Mouse (Mus musculus): ENCODE measurements around the gene Pygl.
"Not testable (repeated sequence)": the region's sequence is repeated elsewhere in the genome, so short reads cannot be mapped to it uniquely, and the experiment has no call there.

The Pygl gene

DNA sequence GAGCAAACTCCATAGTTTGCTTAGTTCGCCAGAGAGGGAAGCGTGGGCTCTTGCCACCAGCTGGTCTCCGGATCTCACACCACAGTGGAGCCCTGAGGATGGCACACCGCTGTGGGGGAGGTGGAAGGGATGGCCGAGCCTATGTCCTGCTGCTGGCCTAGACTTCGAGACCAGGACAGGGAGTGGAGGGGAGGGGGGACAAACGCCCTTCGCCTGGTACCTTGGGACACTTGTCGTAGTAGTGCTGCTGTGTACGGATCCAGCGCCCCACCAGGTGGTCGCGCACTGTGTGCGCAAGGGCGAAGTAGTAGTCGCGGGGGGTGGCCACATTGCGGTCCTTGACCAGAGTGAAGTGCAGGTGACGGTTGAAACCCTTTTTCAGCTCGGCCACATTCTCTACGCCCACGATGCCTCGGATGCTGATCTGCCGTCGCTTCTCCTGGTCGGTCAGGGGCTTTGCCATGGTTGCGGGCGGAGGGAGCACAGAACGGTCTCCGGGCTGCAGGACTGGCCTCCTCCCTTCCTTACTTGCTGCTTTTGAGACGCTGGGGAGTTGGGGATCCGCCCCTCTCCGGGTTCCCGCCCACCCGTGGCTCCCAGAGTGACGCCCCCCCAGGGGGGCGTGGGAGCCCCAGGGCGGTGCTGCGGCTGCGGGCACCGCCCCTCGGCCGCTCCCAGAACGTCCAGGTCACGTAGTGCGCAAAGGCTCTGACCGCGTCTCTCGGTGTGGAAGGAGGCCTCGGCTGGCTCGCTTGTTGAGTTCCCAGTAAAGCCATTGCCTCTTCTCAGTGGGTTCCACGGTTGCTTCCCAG lies 4.0 kb downstream of the Pygl start:
- peak; percentile 68 for DNase-seq (ENCODE audit: low spot score)

DNA sequence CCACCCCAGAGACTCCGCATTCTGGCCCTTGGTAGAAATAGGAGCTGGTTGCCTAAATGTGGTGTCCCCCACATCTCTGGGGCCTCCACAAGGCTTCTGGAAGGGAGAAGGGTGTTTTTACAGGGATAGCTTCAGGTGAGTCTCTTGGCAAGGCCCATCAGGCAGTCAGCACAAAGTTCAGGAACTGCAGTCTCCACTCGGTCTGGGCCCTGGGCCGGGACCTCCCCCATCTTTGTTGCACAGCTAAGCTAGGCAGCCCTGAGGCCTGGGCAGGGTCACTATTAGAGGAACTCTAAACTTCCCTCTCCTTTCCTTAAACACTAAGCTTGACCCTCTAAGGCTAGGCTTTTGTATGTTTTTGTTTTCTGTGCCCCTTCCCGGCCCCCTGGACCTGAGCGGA lies 4.6 kb downstream of the Pygl start:
- DNase-seq (ENCODE audit: low spot score): peak; percentile 4

DNA sequence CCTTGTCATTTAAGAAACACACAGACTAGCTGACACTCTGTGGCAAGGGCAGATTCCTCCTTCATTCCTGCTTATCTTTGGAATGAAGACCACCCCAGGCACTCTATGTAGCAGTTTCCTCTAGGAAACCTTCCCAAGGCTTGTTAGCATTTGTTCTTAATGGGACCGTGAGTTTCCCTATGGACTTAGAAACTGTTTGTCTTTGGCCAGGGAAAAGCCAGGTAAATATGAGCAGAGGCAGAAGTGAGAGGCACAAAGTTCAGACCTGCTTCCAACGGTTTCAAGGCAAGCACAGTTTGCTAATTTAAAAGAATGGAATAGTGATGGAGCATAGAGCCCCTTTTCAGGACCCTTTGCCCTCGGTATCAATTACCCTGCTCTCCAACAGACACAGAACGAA lies 8.0 kb downstream of the Pygl start:
- DNase-seq (ENCODE audit: low spot score): no peak

DNA sequence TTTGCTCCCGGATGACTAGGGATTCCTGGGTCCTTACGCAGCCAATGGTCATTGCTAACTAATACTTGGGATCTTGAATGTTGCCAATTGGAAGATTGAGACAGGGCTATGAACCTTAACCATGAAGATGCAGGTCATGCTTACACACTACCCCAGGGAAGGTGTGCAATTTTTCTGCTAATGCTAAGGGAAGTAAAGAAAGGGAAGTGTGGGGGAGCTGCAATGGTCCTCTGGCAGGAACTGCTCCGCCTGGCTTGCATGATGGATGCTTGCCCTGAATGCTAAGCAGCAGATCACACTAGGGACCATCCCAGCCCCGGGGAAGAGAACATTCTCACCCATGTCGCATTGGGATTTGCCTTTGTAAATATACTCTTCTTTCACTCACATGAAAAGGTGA lies 9.9 kb downstream of the Pygl start:
- DNase-seq (ENCODE audit: low spot score): no peak

DNA sequence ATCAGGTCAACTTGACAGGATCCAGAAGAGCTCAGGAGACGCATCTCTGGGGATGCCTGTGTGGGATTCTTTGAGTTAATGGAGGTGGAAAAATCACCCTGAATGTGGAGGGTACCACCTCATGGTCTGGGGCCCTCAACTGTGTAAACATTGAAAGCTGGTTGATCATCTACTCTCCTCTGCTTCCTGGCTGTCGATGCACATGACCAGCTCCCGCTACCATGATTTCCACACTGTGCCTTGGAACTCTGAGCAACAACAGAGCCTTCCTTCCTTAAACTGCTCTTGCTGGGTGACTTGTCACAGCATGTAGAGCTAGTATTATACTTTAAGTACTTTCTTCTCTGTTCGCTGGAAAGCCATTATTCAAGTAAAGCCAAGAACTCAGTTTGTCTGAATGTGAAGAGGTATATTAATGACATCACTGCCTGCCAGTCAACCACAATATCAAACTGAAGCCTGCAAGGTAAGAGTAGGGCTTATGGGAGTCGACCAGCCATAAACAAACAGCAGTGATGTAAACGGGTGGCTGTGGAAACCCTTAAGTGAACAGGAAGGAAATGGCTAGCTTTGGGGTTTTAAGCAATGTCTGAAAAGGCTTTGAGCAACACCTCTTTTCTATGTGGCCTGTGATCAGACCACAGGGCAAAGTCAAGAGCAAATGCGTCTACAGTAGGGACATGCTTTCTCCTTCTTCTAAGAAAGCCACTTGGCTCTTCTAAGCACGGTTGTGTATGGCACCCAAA lies 12.3 kb downstream of the Pygl start:
- no peak for DNase-seq (ENCODE audit: low spot score)

DNA sequence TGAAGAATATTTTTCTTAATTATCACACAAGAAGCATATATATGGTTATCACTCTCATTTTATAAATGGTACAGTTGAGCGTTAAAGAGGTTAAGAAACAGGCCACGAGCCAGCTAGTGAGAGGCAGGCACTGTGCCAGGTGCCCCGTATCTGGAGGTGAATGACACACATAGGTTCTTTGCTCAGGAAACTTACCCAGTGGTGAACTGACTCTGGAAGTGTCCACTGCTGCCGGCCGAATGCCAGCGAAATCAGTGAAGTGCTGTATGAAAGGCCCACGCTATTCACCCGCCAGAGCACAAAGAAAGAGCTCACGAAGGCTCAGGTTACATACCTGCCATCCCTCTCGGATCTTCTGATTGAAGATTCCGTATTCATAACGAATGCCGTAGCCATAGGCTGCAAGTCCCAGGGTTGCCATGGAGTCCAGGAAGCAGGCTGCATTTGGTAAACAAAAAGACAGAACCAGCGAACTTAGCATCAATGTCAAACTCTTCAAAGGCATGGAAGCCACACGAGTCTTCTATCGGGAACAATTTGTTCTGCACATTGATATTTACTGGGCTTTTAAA lies 15.0 kb downstream of the Pygl start:
- no peak for DNase-seq (ENCODE audit: low spot score)

DNA sequence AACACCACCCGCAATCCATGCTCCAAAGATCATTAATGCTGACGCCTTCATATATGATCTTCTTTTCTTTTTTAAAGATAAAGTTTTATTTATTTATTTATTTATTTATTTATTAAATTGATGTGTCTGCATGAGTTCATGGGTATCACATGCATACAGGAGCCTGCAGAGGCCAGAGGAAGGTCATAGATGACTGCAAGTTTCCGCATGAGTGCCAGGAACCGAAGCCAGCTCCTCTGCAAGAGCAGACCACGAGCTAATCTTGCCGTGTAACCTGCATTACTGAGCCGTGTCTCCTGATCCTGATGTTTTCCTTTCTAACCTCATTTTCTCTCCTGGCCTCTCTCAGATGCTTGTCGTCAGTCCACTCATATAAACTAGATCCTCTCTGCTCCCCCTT lies 17.0 kb downstream of the Pygl start:
- DNase-seq (ENCODE audit: low spot score): no peak

DNA sequence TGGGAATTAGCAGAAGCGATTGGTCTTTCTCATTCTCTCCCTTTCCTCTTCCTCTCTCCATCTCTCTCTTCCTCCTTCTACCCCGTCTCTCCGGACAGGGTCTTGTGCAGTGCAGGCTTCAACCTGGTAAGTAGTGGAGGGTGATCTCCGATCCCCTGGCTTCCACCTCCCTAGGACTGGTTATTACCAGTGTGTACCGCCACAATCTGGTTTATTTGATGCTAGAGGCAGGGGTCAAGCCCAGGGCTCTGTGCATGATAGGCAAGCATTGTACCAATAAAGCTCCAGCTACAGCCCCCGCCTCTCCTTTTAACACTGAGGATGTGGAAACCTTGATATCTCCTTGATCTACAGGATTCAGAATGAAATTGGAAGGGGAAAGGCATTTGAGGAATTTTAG lies 17.7 kb downstream of the Pygl start:
- no peak for DNase-seq (ENCODE audit: low spot score)

DNA sequence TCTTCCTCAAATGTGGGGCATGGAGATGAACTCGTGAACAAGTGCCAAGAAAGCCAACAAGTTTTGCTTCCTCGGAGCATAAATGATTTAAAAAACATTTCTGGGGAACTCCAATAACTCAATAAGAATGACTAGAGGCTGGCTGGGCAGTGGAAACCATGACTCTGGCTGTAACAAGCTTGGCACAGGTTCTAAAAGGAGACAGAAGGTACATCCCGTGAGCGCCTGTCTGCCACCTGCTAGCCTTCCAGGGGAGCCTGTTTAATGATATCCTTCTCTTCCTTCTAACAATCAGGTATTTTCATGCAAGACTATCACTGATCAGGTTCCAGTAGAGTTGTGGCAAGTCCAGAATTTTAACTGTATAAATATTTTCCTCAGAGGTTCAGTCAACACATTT lies 18.8 kb downstream of the Pygl start:
- DNase-seq (ENCODE audit: low spot score): no peak

DNA sequence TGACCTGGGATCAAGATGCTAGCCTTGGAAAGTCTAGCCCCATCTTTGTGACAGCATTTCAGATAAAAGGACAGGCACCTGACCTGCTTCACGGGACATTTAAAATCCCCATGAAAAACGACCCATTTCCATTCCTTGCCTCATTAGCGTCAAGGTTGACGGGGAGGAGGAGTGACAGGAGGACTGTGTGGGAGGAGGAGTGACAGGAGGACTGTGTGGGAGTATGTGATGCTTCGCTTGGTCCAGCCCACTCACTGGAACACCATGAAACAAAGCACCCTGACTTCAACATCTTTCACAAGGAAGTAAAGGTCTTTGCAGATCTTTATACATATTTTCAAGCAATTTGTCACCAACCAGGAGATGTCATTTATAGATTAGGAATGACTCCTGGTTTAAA lies 23.1 kb downstream of the Pygl start:
- DNase-seq (ENCODE audit: low spot score): no peak

DNA sequence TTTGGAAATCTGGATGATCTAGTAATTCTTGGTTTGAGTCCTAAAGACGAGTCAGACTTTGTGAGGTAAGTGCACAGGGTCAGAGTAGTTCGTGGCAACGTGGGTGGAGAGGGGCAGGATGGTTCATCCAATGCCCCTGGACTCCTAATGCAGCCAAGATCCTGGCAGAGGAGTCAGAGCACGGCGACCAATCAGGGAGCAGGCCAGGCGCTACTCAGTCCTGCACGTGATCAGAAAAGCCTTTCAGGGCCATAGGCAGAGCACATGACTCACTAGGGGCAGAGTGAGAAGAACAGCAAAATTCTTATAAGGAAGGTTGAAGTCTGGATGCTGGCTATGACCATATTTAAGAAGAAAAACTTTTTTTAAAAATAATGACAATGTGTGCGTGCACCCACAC lies 26.9 kb downstream of the Pygl start:
- no peak for DNase-seq (ENCODE audit: low spot score)

DNA sequence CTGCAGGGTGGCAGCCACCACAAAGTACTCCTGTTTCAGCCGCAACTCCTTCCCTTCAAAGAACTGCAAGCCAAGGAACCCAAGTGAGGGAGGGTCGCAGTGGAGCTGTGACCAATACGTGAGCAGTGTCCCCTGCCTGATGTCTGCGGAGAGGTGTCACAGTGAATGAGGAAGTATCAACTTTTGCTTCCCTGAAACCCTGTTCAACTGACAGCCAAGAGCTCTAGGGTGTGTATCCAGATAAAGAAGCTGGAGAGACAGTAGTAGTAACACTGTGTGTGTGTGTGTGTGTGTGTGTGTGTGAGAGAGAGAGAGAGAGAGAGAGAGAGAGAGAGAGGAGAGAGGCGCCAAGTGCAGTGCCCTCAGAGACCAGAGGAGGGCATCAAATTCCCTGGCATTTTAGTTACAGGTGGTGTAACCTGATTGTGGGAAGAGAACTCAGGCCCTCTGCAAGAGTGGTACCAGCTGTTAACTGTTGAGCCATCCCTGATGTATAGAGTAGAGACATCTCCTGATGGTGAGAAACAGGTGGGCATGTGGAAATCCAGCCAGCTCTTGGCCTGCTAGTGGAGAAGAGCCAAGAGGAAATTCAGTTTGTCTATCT lies 29.3 kb downstream of the Pygl start:
- no peak for DNase-seq (ENCODE audit: low spot score)

DNA sequence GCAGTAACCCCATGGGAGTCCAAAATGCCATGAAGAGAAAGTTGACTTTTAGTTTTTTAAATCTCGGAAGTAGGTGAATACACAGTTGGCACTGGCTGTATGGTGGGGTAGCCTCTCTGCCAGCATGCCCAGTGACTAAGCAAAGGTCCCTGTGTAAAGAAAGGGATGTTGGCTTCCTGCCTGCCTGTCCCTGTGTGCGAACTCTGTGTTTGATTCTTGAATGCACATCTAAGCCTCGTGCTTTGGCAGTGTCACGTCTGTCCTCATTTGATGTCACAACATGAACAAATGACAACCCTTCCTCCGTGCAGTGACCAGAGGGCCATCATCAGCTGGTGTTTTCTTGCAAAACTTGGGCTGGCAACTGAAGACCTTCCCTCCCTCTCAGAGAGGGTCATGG lies 34.9 kb downstream of the Pygl start:
- no peak for DNase-seq (ENCODE audit: low spot score)

DNA sequence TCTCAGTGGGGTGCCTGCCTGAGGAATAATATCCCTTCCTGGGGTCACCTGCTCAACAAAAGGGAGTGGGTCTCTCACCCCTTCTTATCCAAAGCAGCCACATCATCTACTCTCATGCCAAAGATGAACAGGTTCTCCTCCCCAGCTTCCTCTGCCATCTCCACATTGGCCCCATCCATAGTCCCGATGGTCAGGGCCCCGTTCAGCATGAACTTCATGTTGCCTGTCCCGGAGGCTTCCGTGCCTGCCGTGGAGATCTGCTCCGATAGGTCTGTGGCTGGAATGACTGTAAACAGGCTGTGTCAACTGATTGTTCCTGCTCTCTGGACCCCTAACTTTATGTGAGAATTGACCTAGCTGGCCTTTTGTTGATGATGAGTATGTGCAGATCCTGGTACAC lies 35.9 kb downstream of the Pygl start:
- no peak for DNase-seq (ENCODE audit: low spot score)

DNA sequence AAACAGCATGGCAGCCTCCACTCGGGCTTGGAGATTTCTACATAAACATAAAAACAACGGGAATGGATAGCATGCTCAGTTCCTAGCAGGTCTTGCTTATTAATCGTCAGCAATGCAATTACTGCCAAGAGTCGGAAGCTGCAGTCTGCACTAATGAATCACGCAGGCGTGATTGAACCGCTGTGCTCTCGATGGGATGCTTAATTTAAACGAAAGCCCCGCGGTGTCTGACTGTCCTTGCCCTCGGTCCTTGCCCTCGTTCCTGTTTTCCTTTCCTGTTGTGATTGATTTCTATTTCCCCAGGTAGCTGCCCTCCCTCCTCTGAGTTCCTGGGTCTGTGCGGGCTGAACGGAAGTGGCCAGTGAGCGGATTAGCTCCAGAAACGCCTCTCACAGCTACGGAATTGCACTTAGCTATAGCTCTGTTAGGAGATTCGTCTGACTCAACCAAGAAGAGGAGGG lies 39.0 kb downstream of the Pygl start:
- DNase-seq (ENCODE audit: low spot score): no peak

DNA sequence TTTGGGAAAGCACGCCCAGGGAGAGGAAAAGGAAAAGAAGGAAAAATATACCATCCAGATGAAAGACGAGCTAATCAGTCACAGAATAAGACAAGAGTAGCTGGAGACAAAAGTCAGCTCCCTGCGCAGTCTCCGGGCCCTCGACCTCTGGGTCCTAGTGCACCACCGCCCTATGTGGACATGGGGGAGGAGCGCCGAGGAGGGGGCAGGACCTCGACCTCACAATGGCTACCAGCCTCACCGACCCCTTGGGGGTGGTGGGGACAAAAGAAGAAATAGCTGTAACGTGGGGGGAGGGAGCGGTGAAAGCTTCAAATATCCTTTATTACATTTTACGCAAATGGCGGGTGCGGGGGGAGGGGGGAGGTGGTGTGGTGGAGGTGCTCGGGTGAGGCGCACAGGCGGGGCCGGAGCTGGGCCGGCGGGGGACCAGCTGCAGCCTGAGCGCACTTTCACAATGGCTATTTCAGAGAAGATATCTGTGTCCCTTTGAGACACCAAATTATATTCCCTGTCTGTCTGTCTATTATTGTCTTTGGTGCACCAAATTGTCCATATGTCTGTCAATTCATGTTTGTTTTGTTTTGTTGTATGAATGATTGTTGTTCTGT lies 47.0 kb downstream of the Pygl start:
- no peak for DNase-seq (ENCODE audit: low spot score)

DNA sequence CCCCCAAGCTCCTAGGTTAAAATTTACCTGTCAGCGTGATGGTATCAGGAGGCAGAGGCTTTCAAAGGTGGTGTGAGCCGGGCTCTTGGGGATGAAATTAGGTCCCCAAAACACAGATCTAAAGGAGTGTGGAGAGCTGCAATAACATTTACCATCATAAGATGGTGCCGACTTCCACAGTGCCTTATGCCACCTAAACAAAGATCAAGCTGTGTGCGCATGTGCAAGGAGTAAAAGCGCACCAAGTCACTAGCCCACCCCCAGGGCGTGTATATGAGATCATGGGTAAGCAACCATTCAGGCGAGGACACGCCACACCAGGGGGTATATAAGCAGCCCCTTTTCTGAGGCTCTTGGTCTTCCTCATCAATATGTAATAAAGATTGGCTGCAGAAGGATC lies 47.8 kb downstream of the Pygl start:
- DNase-seq (ENCODE audit: low spot score): not testable (repeated sequence)

DNA sequence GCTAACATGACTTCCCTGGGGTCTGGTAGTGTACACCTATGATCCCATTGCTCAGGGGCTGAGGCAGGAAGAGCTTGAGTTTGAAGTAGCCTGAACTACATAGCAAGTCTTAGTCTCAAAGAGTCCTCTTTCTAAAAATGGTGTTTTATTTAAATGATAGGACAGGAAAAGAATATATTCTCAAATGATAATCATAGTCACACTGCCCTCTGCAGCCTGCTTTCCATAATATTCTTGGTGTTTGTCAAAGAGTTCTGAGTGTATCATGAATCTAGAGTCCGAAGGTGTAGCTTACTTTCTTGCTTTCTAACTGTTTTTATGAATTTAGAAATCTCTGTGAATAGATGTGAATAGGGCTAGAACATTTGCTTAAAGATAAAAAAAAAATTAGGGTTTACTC lies 61.3 kb downstream of the Pygl start:
- no peak for DNase-seq (ENCODE audit: low spot score)

DNA sequence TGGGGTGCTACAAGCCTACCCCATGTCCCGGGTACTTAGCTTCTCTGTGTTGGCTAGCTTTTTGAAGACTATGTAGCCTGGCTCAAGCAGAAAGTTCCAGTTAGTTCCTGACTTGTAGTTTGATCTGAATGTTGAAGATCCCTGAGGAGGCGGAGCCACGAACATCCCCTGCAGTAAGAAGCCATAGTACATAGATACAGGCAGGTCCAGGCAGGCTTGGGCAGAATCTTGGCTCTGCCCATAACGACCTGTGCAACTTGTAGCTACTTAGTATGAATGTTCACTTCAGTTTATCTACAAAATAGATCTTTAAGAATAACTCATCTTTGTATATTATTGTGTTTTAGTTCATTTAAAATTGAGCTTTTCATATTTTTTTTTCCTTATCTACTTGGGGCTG lies 63.3 kb downstream of the Pygl start:
- DNase-seq (ENCODE audit: low spot score): no peak

DNA sequence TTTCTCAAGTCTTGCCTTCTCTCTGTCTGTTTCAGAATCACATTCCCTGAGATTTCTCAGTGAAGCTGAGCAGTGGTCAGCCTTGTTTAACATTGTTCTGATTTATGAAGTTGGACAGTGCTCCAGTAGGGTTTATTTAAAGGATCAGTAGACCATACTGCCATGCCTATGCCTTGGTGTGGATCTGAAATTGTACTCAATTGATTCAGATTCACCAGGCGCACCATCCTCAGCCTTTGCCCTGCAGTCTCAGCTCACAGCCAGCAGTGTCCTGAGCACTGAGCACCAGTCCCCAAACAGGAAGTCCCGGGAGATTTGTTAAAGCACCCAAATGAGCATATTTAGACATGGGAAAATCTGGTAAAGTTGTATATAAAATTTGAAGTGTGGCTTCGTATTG lies 66.5 kb downstream of the Pygl start:
- DNase-seq (ENCODE audit: low spot score): no peak

DNA sequence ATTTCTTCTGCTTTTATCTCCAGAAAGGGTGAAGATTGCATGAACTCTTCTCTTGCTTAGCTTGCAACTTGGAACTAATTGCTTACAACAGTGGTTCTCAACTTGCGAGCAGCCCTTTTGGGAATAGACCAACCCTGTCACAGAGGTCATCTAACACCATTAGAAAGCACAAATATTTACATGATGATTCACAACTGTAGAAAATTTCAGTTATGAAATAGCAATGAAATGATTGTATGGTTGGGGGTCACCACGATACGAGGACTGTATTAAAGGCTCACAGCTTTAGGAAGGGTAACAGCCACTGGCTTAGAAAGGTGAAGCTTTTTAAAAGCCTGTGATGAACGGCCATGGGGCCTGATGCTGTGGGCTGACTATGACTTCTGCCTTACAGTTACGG lies 70.2 kb downstream of the Pygl start:
- no peak for DNase-seq (ENCODE audit: low spot score)

DNA sequence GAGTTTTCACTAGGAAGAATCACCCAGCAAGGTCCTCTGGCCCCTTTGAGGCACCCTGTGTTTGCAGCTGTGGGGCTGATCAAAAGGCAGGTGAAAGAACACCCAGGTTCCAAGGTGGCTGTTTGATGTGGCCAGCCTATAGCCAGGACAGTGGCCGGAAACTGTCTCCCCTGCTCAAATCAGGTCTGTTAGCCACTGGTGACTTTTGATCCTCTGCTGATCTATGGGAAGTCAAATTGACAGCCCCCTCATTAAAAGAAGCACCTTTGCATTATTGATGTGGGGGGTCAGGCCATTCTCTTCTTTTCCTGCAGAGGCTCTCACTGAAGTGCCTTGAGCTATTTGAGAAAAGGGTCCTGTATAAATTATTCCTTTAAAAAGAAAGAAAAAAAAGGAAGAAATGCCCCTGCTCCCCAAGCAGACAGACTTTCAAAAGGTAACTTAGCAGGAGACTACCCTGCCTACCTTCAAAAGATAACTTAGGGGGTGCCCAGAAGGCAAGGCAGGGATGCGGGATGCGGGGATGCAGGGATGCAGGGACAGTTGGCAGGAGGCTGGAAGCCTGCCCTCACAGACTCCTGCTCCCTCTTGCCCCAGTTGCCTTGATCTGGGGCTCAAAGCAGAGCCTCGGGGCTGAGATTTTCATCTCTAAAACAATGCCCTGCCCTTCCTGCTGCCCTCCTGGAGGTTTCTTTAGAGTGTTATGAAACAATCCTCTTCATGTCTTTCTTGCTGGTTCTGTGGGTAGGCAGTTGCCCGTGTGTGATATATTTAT lies 73.8 kb downstream of the Pygl start:
- DNase-seq (ENCODE audit: low spot score): no peak

All from urinary bladder, postnatal 25 days (tissue).